Mouse (Mus musculus) adipocyte (in vitro differentiated cells): ENCODE results near the gene C2cd6.
A peak's percentile ranks its signal among the peaks of the same experiment; 100 is the strongest.

Source experiments
- DNase-seq: peaks from one replicate; pipeline ENCODE4 v3.0.0-alpha.2; 2016; ENCODE audit warnings: low spot score

C2cd6 gene

DNA sequence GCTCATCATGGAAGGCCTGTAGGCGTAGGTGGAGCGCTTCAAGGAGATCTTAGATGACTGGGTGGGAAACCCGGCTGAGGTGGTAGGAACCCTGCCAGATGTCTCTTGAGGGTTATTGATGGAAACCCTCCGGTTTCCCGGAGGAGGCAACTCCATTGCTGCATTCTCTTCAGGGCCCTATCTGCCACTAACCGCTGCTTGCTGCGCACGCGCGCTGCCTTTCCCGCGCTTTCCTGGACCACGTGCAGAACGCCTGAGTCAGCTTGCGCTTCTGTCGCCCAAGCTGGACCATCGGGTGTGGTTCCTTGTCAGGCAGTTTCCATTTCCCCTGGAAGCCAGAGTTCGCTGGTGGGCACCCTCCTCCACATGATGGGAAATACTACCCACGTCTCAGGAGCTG, at the start of gene C2cd6:
Gene C2cd6, minus strand, starts transcription at position 196 of the 400 bp plus-strand sequence.
- no peak for DNase-seq

DNA sequence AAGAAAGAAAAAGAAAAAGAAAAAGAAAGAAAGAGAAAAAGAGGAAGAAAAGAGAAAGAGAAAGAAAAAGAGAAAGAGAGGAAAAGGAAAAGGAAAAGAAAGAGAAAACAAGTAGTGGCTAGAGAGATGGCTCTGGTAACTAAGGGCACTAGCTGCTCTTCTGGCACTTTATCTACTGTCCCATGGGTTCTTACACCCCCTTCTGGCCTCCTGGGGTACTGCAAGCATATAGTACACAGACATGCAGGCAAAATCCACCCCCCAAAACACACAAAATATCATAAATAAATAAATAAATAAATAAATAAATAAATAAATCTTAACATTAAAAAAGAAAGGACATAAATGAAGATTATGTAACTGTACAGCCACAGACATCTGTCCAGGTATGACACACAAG, 48.1 kb upstream of the C2cd6 start:
- peak; percentile 61 for DNase-seq

DNA sequence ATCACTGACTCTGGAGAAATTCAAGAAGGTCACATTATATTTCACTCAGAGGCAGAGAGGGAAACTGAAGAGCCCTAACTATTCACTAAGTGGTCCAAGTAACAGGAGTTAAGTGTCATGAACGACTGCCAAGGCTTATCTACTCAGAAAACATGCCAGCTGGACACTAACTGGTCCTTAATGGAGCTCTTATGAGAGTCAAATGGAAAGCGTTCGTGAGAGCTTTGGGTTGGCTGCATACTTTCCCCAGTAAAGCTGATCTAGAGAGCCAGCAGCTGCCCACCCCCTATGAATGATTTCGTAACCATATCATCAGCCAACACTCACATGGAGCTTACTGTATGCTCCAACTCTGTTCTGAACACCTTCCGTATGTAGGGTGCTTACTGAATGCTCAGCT, 39.7 kb upstream of the C2cd6 start:
- DNase-seq: peak; percentile 23

GRCm38 (mm10) chr1:59128879-59129278, 34.2 kb upstream of the C2cd6 start:
- no peak for DNase-seq

GRCm38 (mm10) chr1:59125558-59125957, 30.9 kb upstream of the C2cd6 start:
- no peak for DNase-seq

GRCm38 (mm10) chr1:59119720-59120457, 25.2 kb upstream of the C2cd6 start, which contains the start of gene Tmem237:
Tmem237 (minus strand) TSS chr1:59120408.
- DNase-seq: peak; percentile 89

GRCm38 (mm10) chr1:59110524-59110923, 15.8 kb upstream of the C2cd6 start:
- DNase-seq: no peak

- no peak for DNase-seq
Observed at GRCm38 (mm10) chr1:59102071-59102470, 7.4 kb upstream of the C2cd6 start.

DNA sequence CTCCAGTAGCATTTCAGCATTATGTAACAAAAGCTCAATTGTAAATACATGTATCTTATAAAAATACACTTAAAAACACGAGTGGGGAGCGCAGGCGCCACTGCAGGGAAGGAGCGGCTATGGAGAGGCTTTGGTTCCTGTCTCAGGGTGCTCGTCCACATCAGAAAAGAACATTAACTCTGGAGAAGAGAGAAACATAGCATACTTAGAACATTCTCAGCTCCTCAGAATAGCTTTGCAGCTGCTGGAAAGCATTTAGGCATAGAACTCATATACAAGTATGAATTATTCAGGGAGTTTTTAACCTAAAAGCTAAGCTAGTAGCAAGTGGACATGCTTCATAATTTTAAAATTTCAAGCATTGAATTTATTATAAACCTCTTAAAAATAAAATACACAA, 6.3 kb upstream of the C2cd6 start:
- DNase-seq: no peak

DNA sequence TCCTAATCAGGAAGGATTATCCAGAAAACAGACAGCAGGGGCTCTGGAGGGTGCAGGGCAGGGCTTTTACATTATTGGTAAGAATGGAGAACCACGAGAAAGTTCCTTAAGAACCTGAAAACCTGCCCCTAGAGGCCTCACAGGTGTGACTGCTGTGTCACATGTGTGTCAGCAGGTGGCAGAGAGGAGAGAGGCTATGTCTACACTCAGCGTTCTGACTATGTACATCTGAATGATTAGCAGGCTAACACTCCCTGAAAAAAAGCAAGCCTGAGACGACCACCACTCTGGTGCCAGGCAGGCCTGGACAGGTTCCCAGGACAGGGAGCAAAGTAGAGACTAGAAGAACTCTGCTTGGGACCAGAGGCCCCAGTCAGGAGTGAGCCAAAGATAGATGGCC, 23.8 kb downstream of the C2cd6 start:
- no peak for DNase-seq

DNA sequence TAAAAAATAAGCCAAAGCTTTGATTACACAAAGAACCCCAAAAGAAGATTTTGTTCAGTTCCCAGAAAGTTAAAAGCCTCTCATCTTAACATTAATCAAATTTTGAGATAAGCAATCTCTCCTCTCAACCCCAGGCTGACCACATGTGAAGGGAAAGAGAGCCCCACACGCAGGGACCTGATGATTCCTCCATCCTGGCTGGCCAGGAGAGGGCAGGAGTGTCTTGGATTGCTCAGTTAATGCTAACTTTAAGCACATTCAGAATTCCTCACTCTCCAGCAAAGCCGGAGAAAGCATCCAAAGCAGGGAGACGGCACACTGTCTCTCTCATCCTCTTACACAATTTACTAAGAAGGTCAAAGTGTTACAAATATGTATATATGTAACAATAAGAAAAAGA, 26.7 kb downstream of the C2cd6 start:
- peak; percentile 50 for DNase-seq

GRCm38 (mm10) chr1:59063697-59064096, 31.0 kb downstream of the C2cd6 start:
- no peak for DNase-seq

GRCm38 (mm10) chr1:59056955-59057354, 37.7 kb downstream of the C2cd6 start:
- DNase-seq: no peak

- DNase-seq: no peak
Observed at GRCm38 (mm10) chr1:59051306-59051705, 43.4 kb downstream of the C2cd6 start.

- no peak for DNase-seq
Observed at GRCm38 (mm10) chr1:59037723-59038122, 57.0 kb downstream of the C2cd6 start.

DNA sequence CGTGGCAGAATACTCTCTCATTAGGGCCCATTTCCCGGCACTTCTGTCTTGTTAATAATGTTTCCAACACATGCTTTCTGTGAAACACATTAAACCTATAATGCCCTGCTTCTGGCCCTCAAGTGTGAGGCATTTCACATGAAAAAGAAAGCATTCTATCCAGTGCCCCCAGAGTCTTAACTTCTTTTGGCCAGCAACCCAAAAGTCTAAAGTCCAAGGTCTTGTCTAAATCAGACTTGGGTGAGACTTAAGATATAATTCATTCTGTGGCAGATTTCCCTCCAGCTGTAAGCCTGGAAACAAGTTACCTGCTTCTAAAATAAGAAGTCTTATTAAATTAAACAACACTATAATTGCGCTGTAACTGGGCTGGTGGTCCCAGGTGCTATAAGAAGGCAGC, 73.1 kb downstream of the C2cd6 start:
- no peak for DNase-seq

- peak; percentile 35 for DNase-seq
Observed at GRCm38 (mm10) chr1:59009250-59009649, 85.5 kb downstream of the C2cd6 start.
